Mouse (Mus musculus) bone marrow macrophage, adult 2 months (primary cell): ENCODE measurements around the gene Sp6.

Experiments used
- CTCF ChIP-seq: IDR thresholded peaks from 2 replicates; pipeline ENCODE4 v1.5.1; 2012; ENCODE audit warnings: low read depth, mild to moderate bottlenecking, low read length, moderate library complexity
- POLR2A ChIP-seq: IDR thresholded peaks from 2 replicates; pipeline ENCODE4 v1.6.1; 2012; ENCODE audit warnings: mild to moderate bottlenecking, low read depth, low read length, borderline replicate concordance

- TF ChIP-seq POLR2A (no peak), CTCF (no peak)
These were observed 38.4 kb upstream of the Sp6 start for GRCm38 (mm10) chr11:96974813-96975212.
